Mouse (Mus musculus): ENCODE results near the gene 1190007I07Rik. TPM values are rescaled to one million over a fixed set of nuclear protein-coding genes. Genes with fewer than 3 reads are reported as not detected.

1190007I07Rik gene
- 25.7 and 26.8 TPM in 2 replicates for polyA plus RNA-seq (2015; fragmentation: Nextera tagmentation; extraction: Ambion mirVana)

GRCm38 (mm10) chr10:82622671-82623552 lies at the start of gene 1190007I07Rik:
Gene 1190007I07Rik (minus strand): TSS chr10:82623228.

GRCm38 (mm10) chr10:82629586-82630255 lies 6.7 kb upstream of the 1190007I07Rik start, which contains the start of gene Tdg:
Gene Tdg (plus strand): TSS chr10:82629828.

Other genes with a start within 250 kb of the 1190007I07Rik start
- gene Gm1553, start 130.6 kb downstream of the 1190007I07Rik start, polyA plus RNA-seq (2015; fragmentation: Nextera tagmentation; extraction: Ambion mirVana): not detected in 2 replicates
- gene Tdg, start 6.6 kb upstream of the 1190007I07Rik start, polyA plus RNA-seq (2015; fragmentation: Nextera tagmentation; extraction: Ambion mirVana): 43.9 and 49.2 TPM in 2 replicates
- gene Glt8d2, start 67.4 kb upstream of the 1190007I07Rik start, polyA plus RNA-seq (2015; fragmentation: Nextera tagmentation; extraction: Ambion mirVana): 7.0 and 8.7 TPM in 2 replicates
- gene Hcfc2, start 72.9 kb upstream of the 1190007I07Rik start, polyA plus RNA-seq (2015; fragmentation: Nextera tagmentation; extraction: Ambion mirVana): 24.5 and 32.7 TPM in 2 replicates
- gene Nfyb, start 140.9 kb upstream of the 1190007I07Rik start, polyA plus RNA-seq (2015; fragmentation: Nextera tagmentation; extraction: Ambion mirVana): 17.8 and 22.8 TPM in 2 replicates
- gene Txnrd1, start 210.7 kb upstream of the 1190007I07Rik start, polyA plus RNA-seq (2015; fragmentation: Nextera tagmentation; extraction: Ambion mirVana): 45.6 and 49.9 TPM in 2 replicates
- 0.16 TPM in 1 of 2 replicates, not detected in the other for gene Eid3, start 243.4 kb upstream of the 1190007I07Rik start, polyA plus RNA-seq (2015; fragmentation: Nextera tagmentation; extraction: Ambion mirVana)